Mouse (Mus musculus): ENCODE data around the gene Gusb. TPM values are rescaled to one million over a fixed set of nuclear protein-coding genes. Genes with fewer than 3 reads are reported as not detected.

The Gusb gene
- polyA plus RNA-seq, 1 experiment from 2014 or later = 20.6 TPM

Other genes starting within 250 kb of the Gusb start
- 42.8 and 47.3 TPM in 2 replicates for gene Psph, start 215.6 kb downstream of the Gusb start, polyA plus RNA-seq (2016; fragmentation: Nextera tagmentation; extraction: Ambion mirVana)
- 47.0 and 49.2 TPM in 2 replicates for gene Sumf2, start 156.1 kb downstream of the Gusb start, polyA plus RNA-seq (2016; fragmentation: Nextera tagmentation; extraction: Ambion mirVana)
- 756 and 796 TPM in 2 replicates for gene Chchd2, start 115.6 kb downstream of the Gusb start, polyA plus RNA-seq (2016; fragmentation: Nextera tagmentation; extraction: Ambion mirVana)
- 6.2 and 7.0 TPM in 2 replicates for gene Zbed5, start 107.3 kb downstream of the Gusb start, polyA plus RNA-seq (2016; fragmentation: Nextera tagmentation; extraction: Ambion mirVana)
- gene Phkg1, start 104.5 kb downstream of the Gusb start, polyA plus RNA-seq (2016; fragmentation: Nextera tagmentation; extraction: Ambion mirVana) = 0.23 and 0.32 TPM in 2 replicates
- gene Nupr1l, start 94.5 kb downstream of the Gusb start, polyA plus RNA-seq (2016; fragmentation: Nextera tagmentation; extraction: Ambion mirVana) = 6.2 and 6.9 TPM in 2 replicates
- 41.2 and 41.3 TPM in 2 replicates for gene Vkorc1l1, start 61.1 kb downstream of the Gusb start, polyA plus RNA-seq (2016; fragmentation: Nextera tagmentation; extraction: Ambion mirVana)
- gene Asl, start 26.2 kb upstream of the Gusb start, polyA plus RNA-seq (2016; fragmentation: Nextera tagmentation; extraction: Ambion mirVana) = 20.9 and 23.5 TPM in 2 replicates
- 54.0 and 55.8 TPM in 2 replicates for gene Crcp, start 26.2 kb upstream of the Gusb start, polyA plus RNA-seq (2016; fragmentation: Nextera tagmentation; extraction: Ambion mirVana)
- gene Tpst1, start 70.3 kb upstream of the Gusb start, polyA plus RNA-seq (2016; fragmentation: Nextera tagmentation; extraction: Ambion mirVana) = 55.1 and 56.5 TPM in 2 replicates
- 7.5 and 7.7 TPM in 2 replicates for gene Kctd7, start 141.8 kb upstream of the Gusb start, polyA plus RNA-seq (2016; fragmentation: Nextera tagmentation; extraction: Ambion mirVana)
- 30.7 and 31.5 TPM in 2 replicates for gene Rabgef1, start 168.7 kb upstream of the Gusb start, polyA plus RNA-seq (2016; fragmentation: Nextera tagmentation; extraction: Ambion mirVana)
- gene Tmem248, start 214.0 kb upstream of the Gusb start, polyA plus RNA-seq (2016; fragmentation: Nextera tagmentation; extraction: Ambion mirVana) = 29.2 and 30.1 TPM in 2 replicates